Mouse (Mus musculus) adrenal gland, adult 18-20 months (tissue): ENCODE results near the gene Zfp12. TPM values are rescaled to one million over a fixed set of nuclear protein-coding genes. Genes with fewer than 3 reads are reported as not detected.
"Not testable (repeated sequence)": the region's sequence is repeated elsewhere in the genome, so short reads cannot be mapped to it uniquely, and the experiment has no call there.

Source experiments
- DNase-seq, 2 experiments: peaks; one replicate each; pipeline ENCODE4 v3.0.0; 2021 to 2022; ENCODE audit warnings: low spot score in 2 of 2
- long read RNA-seq, 2 experiments: library from polyadenylated mRNA; stranded (forward); transcript quantifications; one replicate each; pipeline ENCODE4 v2.0.0; 2021
- total RNA-seq, 2 experiments: library from RNA; stranded (reverse); gene quantifications; 1 replicate in 1 of 2; 2 replicates in 1 of 2; pipeline ENCODE4 v1.2.3; 2021

Gene Zfp12
- total RNA-seq: 10 to 100 TPM; 21.2 to 22.1 TPM
- long read RNA-seq, experiment 1, full-length matches to known transcripts: 7 of 13 reads
- long read RNA-seq, experiment 1, partial matches to known transcripts: 0 of 13 reads
- long read RNA-seq, experiment 1, other reads (novel, unspliced or antisense): 6 of 13 reads
- long read RNA-seq, experiment 2, full-length matches to known transcripts: 23 of 32 reads
- long read RNA-seq, experiment 2, partial matches to known transcripts: 2 of 32 reads
- long read RNA-seq, experiment 2, other reads (novel, unspliced or antisense): 7 of 32 reads

DNA sequence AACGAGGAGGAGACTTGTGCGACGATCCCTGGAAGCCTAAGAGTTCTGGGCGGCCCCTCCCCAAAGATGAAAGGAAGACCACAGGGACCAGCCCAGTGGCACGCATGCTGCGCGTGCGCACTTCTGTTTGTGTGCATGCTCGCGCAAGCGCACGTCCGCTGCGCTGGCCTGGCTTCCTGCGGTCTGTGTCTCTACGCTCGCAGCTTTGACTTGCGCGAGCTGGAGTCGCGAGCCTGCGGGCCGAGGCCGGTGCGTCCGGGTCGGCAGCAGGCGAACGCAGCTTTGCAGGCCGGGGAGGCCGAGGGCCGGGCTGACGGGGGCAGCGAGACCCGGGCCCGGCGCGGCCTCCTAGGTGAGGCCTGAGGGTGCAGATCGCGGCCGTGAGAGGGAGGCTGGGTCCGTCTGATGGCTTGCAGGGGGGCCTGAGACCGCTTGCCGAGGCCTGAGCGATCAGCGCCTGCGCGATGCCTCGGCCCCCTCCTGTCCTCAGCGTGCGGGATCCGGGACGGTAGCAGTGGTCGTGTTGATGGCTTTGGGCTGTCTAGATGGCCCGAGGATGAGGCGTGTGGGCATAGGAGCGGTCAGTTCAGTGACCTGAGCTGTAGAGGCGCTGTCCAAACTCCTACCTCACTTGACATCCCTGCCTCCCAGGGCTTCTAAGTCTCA is at the start of gene Zfp12:
Gene Zfp12, plus strand, starts transcription at position 136 of the 666 bp plus-strand sequence.
- peak; percentile 89 to 90 for DNase-seq

DNA sequence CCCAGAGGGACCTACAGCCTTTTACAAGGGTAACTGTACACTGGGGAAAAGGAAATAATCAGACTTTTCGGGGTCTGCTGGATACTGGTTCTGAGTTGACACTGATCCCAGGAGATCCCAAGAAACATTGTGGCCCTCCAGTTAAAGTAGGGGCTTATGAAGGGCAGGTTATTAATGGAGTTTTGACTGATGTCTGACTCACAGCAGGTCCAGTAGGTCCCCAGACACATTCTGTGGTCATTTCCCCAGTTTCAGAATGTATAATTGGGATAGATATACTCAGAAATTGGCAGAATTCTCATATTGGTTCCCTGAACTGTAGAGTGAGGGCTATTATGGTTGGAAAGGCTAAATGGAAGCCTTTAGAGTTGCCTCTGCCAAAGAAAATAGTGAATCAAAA is 46.9 kb upstream of the Zfp12 start:
- not testable (repeated sequence) for DNase-seq

DNA sequence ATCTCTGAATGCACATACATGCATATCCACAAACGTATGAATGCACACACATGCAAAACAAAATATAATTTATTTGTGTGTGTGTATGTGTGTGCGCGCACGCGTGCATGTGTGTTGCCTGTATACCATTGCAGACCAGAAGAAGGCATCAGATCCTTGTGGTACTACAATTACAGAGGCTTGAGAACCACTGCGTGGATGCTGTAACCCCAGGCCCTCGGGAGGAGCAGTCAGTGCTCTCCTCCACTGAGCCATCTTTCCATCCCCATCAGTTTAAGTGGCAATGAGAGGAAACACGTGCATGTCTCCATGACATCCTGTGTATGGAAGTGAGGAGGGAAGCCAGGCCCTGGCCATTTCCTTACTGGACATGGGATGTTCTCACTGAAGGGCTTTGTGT is 42.2 kb upstream of the Zfp12 start:
- DNase-seq: no peak

DNA sequence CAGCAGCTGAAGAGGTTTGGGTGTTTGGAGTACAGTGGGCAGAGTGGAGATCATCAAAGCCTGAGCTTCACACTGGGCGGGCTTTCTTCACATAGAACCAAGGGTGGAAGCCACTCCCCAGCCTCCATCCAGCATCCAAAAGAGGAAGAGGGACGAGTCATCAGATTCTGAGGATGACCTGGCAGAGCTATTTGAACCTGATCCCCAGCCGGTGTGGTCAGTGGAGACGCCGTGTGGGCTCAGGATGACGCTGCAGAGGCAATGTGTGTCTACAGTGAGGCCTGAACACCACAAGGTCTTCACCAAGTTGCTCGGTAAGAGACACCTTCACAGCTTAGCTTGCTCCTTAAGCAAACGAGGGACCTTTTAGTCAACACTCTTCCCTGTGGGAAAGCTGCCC is 40.2 kb upstream of the Zfp12 start:
- not testable (repeated sequence) for DNase-seq

DNA sequence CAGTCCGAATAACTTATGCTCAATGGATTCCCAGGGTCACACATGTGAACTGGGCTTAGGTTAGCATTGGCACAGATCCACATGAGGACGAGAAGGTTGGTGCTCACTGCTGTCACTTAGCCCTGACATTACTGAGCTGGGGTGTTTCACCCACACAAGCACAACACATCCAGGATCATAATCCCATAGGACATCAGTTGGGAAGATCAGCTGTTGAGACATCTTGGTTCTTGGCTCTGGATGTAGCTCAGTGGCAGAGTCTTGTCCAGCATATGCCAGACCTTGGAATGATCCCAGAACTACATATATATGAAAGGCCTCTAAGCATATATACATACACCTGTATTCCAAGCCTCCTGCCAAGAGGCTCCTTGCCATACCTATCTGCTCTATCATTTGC is 39.8 kb upstream of the Zfp12 start:
- DNase-seq: no peak

DNA sequence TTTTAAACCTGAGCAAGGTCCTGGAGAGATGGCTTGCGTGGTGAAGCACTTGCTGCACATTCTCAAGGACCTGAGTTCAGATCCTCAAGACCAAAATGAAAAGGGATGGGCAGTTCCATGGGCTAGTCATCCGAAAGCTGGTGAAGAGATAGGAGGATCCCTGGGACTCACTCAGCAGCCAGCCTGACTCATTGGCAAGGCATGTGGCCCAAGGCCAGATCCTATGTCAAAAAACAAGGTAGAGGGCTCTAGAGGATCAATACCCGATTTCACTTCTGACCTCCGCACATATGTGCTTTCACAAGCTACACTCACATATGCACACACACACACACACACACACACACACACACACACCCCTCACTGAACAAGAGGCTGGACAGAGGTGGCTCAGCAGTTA is 38.5 kb upstream of the Zfp12 start:
- peak in 1 of 2 experiments; percentile 16 for DNase-seq

DNA sequence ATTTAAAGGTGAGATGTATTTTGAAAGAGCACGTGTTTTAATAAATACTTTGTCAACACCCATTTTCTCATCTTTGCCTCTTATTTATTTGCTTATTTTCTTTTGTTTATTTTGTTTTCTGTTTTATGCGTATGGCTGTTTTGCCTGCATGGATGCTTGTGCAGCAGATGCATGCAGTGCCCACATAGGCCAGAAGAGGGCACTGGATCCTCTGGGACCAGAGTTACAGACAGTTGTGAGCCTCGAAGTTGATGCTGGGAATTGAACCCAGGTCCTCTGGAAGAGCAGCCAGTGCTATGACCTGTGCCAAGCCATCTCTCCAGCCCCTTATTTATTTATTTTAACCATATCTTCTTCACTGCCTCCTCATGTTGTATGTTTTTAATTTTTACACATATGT is 29.9 kb upstream of the Zfp12 start:
- DNase-seq: no peak

DNA sequence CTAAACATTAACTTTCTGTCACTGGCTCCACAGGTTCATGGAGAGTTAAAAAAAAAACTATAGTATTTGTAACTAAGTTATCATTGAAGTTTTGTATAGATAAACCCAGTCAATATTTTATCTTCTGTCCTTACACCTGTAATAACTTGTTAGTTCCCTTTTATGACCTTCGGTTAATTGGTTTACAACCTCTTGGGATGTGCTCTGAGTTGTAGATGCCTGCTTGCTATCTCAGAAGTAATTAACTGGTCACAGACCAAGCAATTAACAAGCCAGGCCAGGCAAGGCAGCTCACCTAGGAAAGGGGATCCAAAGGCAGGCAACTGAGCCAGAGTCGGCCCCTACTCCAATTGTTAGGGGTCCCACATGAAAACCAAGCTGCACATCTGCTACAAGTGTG is 21.1 kb upstream of the Zfp12 start:
- DNase-seq: no peak

DNA sequence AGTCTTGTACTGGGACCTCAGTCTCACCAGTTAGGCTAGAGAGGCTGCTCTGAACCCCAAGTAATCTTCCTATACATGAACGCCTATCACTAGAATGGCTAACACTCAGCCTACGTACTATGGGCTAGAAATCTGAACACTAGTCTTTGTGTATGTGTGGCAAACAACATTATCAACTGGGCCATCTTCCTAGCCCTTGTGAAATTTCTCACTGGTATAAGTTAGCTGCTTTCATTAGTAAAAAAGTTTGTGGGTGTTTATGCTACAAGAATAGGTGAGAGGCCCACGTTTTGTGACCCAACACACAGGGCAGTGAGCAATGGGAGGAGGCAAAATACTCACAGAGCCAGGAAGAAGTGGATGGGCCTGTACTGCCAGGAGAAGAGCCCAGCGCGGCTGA is 14.0 kb upstream of the Zfp12 start:
- DNase-seq: no peak

DNA sequence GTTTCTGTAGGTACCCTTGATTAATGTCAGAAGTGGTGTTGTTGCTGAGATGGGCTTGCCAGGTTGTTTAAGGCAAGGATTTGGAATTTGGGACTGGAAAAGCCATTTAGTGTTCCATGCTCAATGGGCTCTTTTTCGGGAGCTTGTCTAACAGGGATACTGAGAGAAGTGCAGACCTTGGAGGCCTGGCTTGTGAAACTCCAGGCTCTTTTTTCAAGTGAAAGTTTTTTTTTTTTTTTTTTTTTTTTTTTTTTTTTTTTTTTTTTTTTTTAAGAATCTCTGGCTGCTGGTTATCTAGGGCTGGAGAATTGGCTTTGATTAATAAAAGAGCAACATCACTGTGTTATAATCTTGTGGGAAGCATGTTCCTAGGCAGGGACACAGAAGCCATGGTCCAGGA is 12.7 kb upstream of the Zfp12 start:
- no peak for DNase-seq

DNA sequence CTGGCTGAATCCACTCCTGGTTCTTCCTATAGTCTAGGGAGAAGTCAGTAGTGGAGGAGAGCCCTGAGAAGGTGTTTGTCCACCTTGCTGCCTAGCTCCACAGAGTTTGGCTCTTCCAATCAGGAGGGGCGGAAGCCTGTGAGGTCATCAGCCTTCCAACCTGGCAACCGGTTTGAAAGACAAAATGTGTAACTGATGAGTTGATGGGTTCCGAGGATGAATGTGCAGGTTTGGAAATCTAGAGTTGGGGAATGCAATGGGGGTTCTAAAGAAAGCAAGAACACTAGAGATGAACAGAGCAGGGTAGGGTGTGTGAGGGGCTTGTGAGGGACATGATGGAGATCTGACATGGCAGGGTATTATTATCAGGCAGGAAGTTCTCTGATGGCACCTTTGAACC is 8.2 kb upstream of the Zfp12 start, which contains the start of gene Spdye4a:
Gene Spdye4a, minus strand, starts transcription at position 101 of the 400 bp plus-strand sequence.
- DNase-seq: no peak

DNA sequence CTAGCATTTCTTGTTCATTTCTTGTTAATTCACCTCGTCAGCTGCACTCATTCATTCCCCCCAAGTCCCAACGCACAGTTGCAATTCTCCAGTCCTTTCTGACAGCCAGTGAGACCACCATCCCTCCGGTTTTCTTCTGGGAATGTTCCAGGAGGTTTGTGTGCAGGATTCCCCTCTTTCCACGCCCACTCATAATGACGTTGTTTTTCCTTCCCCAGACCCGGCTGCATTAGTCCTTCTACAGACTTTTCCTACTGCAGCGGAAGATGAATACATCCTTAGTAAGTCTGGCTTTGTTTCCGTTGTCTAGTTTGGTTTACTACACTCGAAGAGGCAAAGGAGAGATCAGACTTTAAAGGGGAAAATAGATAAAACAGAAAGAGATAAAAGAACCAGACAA is 1.1 kb downstream of the Zfp12 start:
- DNase-seq: no peak

DNA sequence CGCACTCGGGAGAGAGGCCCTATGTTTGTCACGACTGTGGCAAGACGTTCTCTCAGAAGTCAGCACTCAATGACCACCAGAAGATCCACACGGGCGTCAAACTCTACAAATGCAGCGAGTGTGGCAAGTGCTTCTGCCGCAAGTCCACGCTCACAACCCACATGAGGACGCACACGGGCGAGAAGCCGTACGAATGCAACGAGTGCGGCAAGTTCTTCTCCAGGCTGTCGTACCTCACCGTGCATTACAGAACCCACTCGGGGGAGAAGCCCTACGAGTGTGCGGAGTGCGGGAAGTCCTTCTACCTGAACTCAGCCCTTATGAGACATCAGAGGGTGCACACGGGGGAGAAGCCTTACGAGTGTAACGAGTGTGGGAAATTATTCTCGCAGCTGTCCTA is 10.0 kb downstream of the Zfp12 start:
- DNase-seq: no peak

DNA sequence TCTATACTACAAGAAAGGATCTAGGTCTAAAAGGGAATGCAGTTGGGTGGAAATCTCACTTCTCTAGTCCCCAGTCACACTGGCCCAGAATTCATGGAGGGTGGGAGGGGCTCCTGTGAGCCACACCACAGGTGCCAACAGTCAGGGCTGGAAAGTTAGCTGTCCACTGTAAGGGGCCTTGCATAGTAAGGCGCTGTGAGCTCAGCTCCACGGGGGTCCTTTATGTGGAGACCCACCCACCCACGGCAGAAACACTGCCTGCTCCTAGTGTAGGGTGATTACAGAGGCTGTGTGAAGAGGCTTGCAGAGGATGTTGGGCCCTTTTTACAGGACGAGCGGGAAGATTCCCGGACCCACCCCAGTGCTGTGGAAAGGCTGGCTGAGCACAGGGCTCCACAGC is 17.1 kb downstream of the Zfp12 start:
- no peak for DNase-seq

DNA sequence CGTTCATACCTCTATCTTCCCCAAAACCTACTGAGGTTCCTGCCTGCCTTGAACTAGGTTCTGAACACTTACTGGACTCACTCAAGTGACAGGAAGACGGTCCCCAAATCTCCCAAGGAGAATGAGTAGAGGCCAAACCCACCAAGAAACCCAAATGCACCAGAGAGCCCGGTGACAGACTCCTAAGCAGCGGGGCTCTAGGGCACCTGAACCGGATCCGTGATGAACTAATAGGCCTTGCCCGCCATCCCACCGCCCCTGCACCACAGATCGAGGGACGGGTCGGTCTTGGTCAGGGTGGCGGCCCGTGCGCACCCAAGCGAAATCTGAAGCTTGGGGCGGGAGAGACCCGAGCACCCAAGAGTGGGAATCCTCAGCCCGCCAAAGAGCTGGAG is 17.8 kb downstream of the Zfp12 start:
- no peak for DNase-seq

DNA sequence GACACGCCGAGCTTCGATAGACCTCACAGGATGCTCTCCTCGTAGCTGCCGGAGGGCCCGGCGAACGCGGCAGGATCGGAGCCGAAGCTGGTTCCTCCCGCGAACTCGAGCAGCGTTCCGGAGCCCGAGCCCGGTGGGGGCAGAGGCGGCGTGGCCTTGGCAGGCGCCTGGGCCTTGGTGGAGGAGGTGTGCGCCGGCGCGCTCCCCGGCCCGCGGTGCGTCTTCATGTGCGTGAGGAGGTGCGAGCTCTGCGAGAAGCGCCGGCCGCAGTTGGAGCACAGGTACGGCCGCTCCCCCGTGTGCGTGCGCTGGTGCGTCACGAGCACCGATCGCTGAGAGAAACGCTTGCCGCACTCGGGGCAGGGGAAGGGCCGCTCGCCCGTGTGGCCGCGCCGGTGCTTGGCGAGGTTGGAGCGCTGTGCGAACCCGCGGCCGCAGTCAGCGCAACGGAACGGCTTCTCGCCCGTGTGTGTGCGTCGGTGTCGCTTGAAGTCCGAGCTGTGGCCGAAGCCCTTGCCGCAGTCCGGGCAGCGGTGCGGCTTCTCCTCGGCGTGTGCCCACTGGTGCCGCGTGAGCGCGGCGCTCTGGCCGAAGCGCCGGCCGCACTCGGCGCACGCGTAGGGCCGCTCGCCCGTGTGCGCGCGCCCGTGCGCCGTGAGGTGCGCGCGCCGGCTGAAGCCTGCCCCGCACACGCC is 18.4 kb downstream of the Zfp12 start:
- no peak for DNase-seq

DNA sequence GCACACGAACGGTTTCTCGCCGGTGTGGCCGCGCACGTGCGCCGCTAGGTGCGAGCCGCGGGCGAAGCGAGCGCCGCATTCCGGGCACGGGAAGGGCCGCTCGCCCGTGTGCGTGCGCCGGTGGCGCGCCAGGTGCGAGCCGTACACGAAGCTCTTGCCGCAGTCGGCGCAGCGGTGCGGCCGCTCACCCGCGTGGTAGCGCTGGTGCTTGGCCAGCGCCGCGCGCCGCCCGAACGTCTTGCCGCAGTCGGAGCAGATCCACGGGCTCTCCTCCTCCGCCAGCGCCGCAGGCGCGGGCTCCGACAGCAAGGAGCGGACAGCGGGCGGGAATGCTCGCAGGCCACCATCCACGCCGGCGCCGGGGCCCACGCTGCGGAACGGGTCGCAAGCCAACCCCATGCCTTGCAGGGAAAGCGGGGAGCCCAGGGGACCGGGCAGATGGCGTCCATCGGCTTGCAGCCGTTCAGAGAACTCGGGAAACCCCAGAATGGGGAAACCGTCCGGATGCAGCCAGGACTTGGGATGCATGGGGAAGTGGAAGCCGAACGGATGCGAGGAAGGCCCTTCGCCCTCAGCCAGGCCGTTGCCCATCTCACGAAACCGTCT is 19.0 kb downstream of the Zfp12 start:
- DNase-seq: no peak

DNA sequence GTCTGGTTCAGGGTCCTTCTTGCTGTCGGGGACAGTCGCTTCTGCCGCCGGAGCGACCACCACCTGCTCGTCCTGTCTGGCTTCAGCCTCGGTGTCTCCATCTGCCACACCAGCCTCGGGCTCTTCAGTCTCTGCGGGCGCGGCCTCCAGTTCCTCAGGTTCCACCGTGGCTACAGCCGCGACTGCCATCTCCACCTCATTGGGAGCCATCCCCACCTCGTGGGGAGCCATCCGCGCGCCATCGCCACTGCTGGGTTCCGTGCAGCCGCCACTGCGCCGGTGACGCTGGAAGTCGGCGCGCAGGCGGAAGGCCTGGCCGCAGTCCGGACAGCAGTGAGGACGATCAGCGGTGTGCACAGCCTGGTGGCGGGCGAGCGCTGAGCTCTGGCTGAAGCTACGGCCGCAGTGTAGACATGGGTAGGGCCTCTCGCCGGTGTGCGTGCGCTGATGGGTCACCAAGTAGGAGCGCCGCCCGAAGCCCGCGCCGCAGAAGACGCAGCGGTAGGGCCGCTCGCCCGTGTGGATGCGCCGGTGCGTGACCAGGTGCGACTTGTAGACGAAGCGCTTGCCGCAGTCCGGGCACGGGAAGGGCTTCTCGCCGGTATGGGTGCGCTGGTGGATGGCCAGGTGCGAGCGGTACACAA is 19.6 kb downstream of the Zfp12 start:
- DNase-seq: no peak

DNA sequence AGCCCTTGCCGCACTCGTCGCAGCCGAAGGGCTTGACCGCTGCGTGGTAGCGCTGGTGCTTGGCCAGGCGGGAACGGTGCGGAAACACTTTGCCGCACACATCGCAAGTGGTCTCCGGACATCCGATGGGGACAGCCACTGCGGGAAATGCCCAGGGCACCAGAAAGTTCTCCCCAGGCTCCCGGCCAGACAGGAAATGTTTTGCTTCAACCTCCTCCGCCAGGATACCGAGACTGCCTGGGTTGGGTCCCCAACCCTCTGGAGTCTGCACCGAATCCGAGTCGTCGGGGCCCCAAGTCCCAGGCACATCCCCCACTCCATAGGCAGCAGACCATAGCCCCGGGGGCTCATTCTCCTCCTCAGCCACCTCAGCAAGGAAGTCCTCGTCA is 20.2 kb downstream of the Zfp12 start:
- DNase-seq: no peak

DNA sequence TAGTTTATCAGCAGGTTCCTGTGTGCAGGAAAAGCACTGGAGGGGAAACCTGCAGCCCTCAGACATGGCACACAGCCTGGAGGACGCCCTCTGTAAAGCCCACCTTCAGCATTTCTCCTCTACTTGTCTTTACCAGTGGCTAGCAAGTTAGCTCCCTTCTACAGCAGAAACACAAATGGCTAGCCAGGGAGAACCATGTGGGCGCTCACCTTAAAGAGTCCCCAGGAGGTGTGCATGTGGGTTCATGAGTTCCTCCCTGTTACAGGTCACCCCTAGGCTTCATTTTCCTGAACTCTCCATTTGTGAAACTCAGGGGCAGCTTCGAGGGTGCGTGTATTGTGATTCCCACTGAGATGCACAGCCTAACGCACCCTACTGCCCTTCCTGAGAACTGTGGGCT is 20.8 kb downstream of the Zfp12 start:
- no peak for DNase-seq

DNA sequence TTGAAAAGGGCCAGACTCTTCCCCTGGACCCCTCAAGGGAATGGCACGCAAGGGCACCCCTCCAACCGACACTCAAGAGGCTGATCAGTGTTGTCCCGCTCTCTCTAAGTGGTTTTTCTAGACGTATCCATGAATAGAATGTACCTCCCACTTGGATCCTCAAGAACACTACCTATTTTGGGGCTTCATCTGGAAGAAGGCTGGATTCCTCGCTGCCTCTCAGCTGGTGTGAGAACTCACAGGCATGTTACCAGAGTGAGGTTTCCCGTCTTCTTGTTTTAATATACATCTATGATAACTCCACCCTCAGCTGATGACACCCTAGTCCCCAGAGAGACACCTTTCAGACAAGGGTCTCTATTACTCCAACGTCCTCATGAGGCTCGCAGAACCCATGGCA is 26.7 kb downstream of the Zfp12 start:
- no peak for DNase-seq
